In the genomic region with DNA sequence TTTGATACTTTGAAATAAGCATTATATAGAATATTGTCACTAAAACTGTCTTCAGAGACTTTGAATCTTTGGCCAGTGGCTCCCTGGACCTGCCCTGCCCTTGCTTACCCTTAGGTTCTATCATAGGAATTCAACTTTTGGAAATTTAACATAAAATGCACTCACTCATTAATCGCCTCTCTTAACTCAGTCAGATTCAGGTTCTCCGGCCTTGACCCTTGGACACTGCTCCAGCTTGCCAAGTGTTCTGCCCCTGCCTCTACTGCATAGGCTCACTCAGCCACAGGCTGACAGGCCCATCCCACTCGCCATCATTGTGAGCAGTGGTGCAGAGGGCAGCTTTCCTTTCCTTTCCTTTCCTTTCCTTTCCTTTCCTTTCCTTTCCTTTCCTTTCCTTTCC, we compare ENCODE assay signal across 29 mouse cellular contexts. TPM values are rescaled to one million over a fixed set of nuclear protein-coding genes. Genes with fewer than 3 reads are reported as not detected.
DNase-seq lines count a peak whose midpoint lies in the region; ATAC-seq lines count a peak whose summit lies in the region.
"Had no signal": no experiment of that assay in that cellular context is flagged by ENCODE, and none has a peak within 500 bp of the region (broad histone marks: within the 10 kb centered on the region; RNA-seq: fewer than 3 reads in every experiment).

No protein-coding gene starts in this region.

- ATAC-seq in kidney, embryonic 16.5 days (ENCODE audit: low FRiP score, low TSS enrichment) = no peak
- no peak for ATAC-seq in kidney, embryonic 15.5 days (replicated peaks; ENCODE audit: low FRiP score)
- ATAC-seq: CD4-positive, CD25-positive, alpha-beta regulatory T cell, adult 4 months; forebrain, embryonic 15.5 days; hindbrain, postnatal 0 days had no signal

- 81% methylated on average over 3 of the region's 3 CpGs for WGBS in kidney, embryonic 16.5 days
- WGBS in kidney, embryonic 15.5 days = 71% methylated on average over 3 of the region's 3 CpGs

- H3K27me3 ChIP-seq in kidney, embryonic 16.5 days (ENCODE audit: insufficient read depth, low read length) = peaks cover 6% of the 10 kb centered on the region; the same call in 1 of the 2 replicates
- 0 out of 2 replicates have a peak, but pooled peaks cover 4% of the 10 kb centered on the region for H3K27me3 ChIP-seq in kidney, embryonic 15.5 days
- H3K27me3 ChIP-seq: embryonic facial prominence, embryonic 13.5 days; forebrain, embryonic 15.5 days had no signal

- no peaks in the 10 kb centered on the region for H3K36me3 ChIP-seq in kidney, embryonic 16.5 days (ENCODE audit: insufficient read depth, low read length)
- H3K36me3 ChIP-seq in kidney, embryonic 15.5 days = no peaks in the 10 kb centered on the region
- H3K36me3 ChIP-seq: embryonic facial prominence, embryonic 10.5 days; embryonic facial prominence, embryonic 13.5 days; forebrain, embryonic 12.5 days; forebrain, embryonic 15.5 days; heart, embryonic 13.5 days had no signal

- H3K4me2 ChIP-seq in kidney, embryonic 16.5 days (replicated peaks; ENCODE audit: low read depth, low read length) = no peak overlapping the region
- H3K4me2 ChIP-seq in kidney, embryonic 15.5 days = no peak overlapping the region
- H3K4me2 ChIP-seq: embryonic facial prominence, embryonic 13.5 days; forebrain, embryonic 12.5 days; forebrain, embryonic 15.5 days; heart, embryonic 13.5 days; hindbrain, embryonic 14.5 days had no signal

- DNase-seq in kidney, adult 11 months = peak; percentile 33
- peak; percentile 38 to 44 for DNase-seq in kidney, adult 8-10 months
- DNase-seq in kidney, postnatal 14 days = peak; percentile 13
- DNase-seq in kidney, postnatal 25 days = peak; percentile 42 to 53
- DNase-seq in adrenal gland, adult 8-10 months = no peak
- DNase-seq: adrenal gland, adult 2 months; adrenal gland, postnatal 25 days; cerebellum, adult 11-12 months; cerebellum, adult 8-10 months; cerebellum, postnatal 10 days; cerebellum, postnatal 36 days; embryo, embryonic 11 days; gastrocnemius, postnatal 25 days; heart, adult 2 months; heart, postnatal 14 days; heart, postnatal 4 days had no signal

- no peak overlapping the region for H3K27ac ChIP-seq in kidney, embryonic 16.5 days (ENCODE audit: low read length)
- H3K27ac ChIP-seq in kidney, embryonic 15.5 days = no peak overlapping the region
- H3K27ac ChIP-seq: embryonic facial prominence, embryonic 10.5 days; embryonic facial prominence, embryonic 13.5 days; forebrain, embryonic 12.5 days; forebrain, embryonic 15.5 days; heart, adult 2 months; heart, embryonic 13.5 days; hindbrain, embryonic 14.5 days; hindbrain, postnatal 0 days had no signal

- no peak overlapping the region for H3K4me3 ChIP-seq in kidney, embryonic 16.5 days (ENCODE audit: low read length)
- H3K4me3 ChIP-seq in kidney, embryonic 15.5 days (replicated peaks) = no peak overlapping the region
- H3K4me3 ChIP-seq: embryonic facial prominence, embryonic 10.5 days; embryonic facial prominence, embryonic 13.5 days; erythroblast, embryonic 14.5 days; forebrain, embryonic 12.5 days; forebrain, embryonic 15.5 days; heart, adult 2 months; heart, embryonic 13.5 days had no signal

- peaks cover 6% of the 10 kb centered on the region; the same call in 1 of the 2 replicates for H3K9me3 ChIP-seq in kidney, embryonic 16.5 days (ENCODE audit: low read length)
- H3K9me3 ChIP-seq in kidney, embryonic 15.5 days (replicated peaks) = no peaks in the 10 kb centered on the region
- H3K9me3 ChIP-seq: heart, embryonic 13.5 days had no signal

- H3K9ac ChIP-seq in kidney, embryonic 16.5 days (replicated peaks; ENCODE audit: low read length) = no peak overlapping the region
- no peak overlapping the region for H3K9ac ChIP-seq in kidney, embryonic 15.5 days
- H3K9ac ChIP-seq: embryonic facial prominence, embryonic 13.5 days; forebrain, embryonic 12.5 days; forebrain, embryonic 15.5 days; heart, embryonic 13.5 days; hindbrain, embryonic 14.5 days had no signal

- H3K4me1 ChIP-seq in kidney, embryonic 16.5 days (ENCODE audit: insufficient read depth, low read length) = no peaks in the 10 kb centered on the region
- H3K4me1 ChIP-seq in kidney, embryonic 15.5 days = no peaks in the 10 kb centered on the region
- H3K4me1 ChIP-seq: embryonic facial prominence, embryonic 10.5 days; embryonic facial prominence, embryonic 13.5 days; forebrain, embryonic 12.5 days; forebrain, embryonic 15.5 days; heart, embryonic 13.5 days had no signal

RNA-seq across cellular contexts. Expression of gene Irx2, which starts 50.2 kb away (rescaled TPM):
- 4.4 and 6.7 TPM in 2 replicates for polyA plus RNA-seq in kidney, embryonic 16.5 days (2015; fragmentation: Nextera tagmentation; extraction: Ambion mirVana)
- polyA plus RNA-seq in kidney, embryonic 15.5 days (2015; fragmentation: Nextera tagmentation; extraction: Ambion mirVana) = 7.9 and 8.0 TPM in 2 replicates
- total RNA-seq in adrenal gland, adult 8-10 months (2022) = 1 to 10 TPM in 2 of 4 experiments, under 1 TPM in 2; 0.35 to 2.2 (median 1.0) TPM
- total RNA-seq: gastrocnemius, postnatal 25 days; MEL had no signal
- polyA plus RNA-seq: CD4-positive, CD25-positive, alpha-beta regulatory T cell, adult 4 months; cortical plate, adult 2 months; erythroblast, embryonic 14.5 days had no signal
